Mouse (Mus musculus): ENCODE results near the gene Ptk7. TPM values are rescaled to one million over a fixed set of nuclear protein-coding genes. Genes with fewer than 3 reads are reported as not detected.

Ptk7 gene
- 1 to 10 TPM; 8.5 to 8.8 TPM for total RNA-seq (2021)
- long read RNA-seq, experiment 1, partial matches to known transcripts = 0 of 1 reads
- long read RNA-seq, experiment 1, other reads (novel, unspliced or antisense) = 1 of 1 reads
- long read RNA-seq, experiment 2, partial matches to known transcripts = 2 of 3 reads
- long read RNA-seq, experiment 2, other reads (novel, unspliced or antisense) = 1 of 3 reads

GRCm38 (mm10) chr17:46628791-46629684, at the start of gene Ptk7:
Gene Ptk7, minus strand, starts transcription at chr17:46629504.
- H3K4me3 ChIP-seq = peak within 1 kb of the TSS; percentile 83
- peak within 1 kb of the TSS; percentile 82 for H3K27ac ChIP-seq
- peak; percentile 65 to 75 for DNase-seq (ENCODE audit: low spot score in 2 of 2)
- TF ChIP-seq CTCF (conservative IDR thresholded peaks at IDR 0.05) = no peak

GRCm38 (mm10) chr17:46678911-46679310, 49.6 kb upstream of the Ptk7 start:
- H3K4me3 ChIP-seq = peak overlapping the region; percentile 78
- no peak for DNase-seq (ENCODE audit: low spot score in 2 of 2)
- TF ChIP-seq CTCF (conservative IDR thresholded peaks at IDR 0.05) = no peak
- peak overlapping the region; percentile 94; the same call in 1 of the 2 replicates for H3K27ac ChIP-seq

GRCm38 (mm10) chr17:46678416-46678815, 49.1 kb upstream of the Ptk7 start, which contains the start of gene Mea1:
Gene Mea1, plus strand, starts transcription at chr17:46678793.
- Histone ChIP-seq H3K4me3 (peak within 1 kb of the TSS; percentile 78), H3K27ac (peak within 1 kb of the TSS; percentile 94; the same call in 1 of the 2 replicates)
- DNase-seq (ENCODE audit: low spot score in 2 of 2) = no peak
- TF ChIP-seq CTCF (conservative IDR thresholded peaks at IDR 0.05) = no peak

- Histone ChIP-seq H3K4me3 (peak overlapping the region; percentile 95), H3K27ac (peak overlapping the region; percentile 82)
- TF ChIP-seq CTCF (conservative IDR thresholded peaks at IDR 0.05) = no peak
- DNase-seq (ENCODE audit: low spot score in 2 of 2) = no peak
Measured at GRCm38 (mm10) chr17:46674530-46675283, 45.4 kb upstream of the Ptk7 start.

- Histone ChIP-seq H3K27ac (peak within 1 kb of the TSS; percentile 82), H3K4me3 (peak within 1 kb of the TSS; percentile 95)
- no peak for TF ChIP-seq CTCF (conservative IDR thresholded peaks at IDR 0.05)
- DNase-seq (ENCODE audit: low spot score in 2 of 2) = peak; percentile 94
Measured at GRCm38 (mm10) chr17:46673850-46674529, 44.7 kb upstream of the Ptk7 start, which contains the start of gene Rrp36. Gene Rrp36, minus strand, starts transcription at chr17:46674352.

GRCm38 (mm10) chr17:46669911-46670310, 40.6 kb upstream of the Ptk7 start:
- TF ChIP-seq CTCF (conservative IDR thresholded peaks at IDR 0.05) = no peak
- Histone ChIP-seq H3K27ac (no peak overlapping the region), H3K4me3 (no peak overlapping the region)
- DNase-seq (ENCODE audit: low spot score in 2 of 2) = no peak

- TF ChIP-seq CTCF (conservative IDR thresholded peaks at IDR 0.05) = no peak
- no peak overlapping the region for H3K27ac ChIP-seq
- DNase-seq (ENCODE audit: low spot score in 2 of 2) = no peak
- no peak overlapping the region for H3K4me3 ChIP-seq
Measured at GRCm38 (mm10) chr17:46667712-46668111, 38.4 kb upstream of the Ptk7 start.

- no peak for DNase-seq (ENCODE audit: low spot score in 2 of 2)
- TF ChIP-seq CTCF (conservative IDR thresholded peaks at IDR 0.05) = no peak
- Histone ChIP-seq H3K4me3 (no peak overlapping the region), H3K27ac (no peak overlapping the region)
Measured at GRCm38 (mm10) chr17:46662730-46663129, 33.4 kb upstream of the Ptk7 start.

- no peak for TF ChIP-seq CTCF (conservative IDR thresholded peaks at IDR 0.05)
- DNase-seq (ENCODE audit: low spot score in 2 of 2) = no peak
- Histone ChIP-seq H3K4me3 (no peak overlapping the region), H3K27ac (no peak overlapping the region)
Measured at GRCm38 (mm10) chr17:46661981-46662380, 32.7 kb upstream of the Ptk7 start.

GRCm38 (mm10) chr17:46661351-46661750, 32.0 kb upstream of the Ptk7 start:
- no peak for DNase-seq (ENCODE audit: low spot score in 2 of 2)
- Histone ChIP-seq H3K4me3 (no peak overlapping the region), H3K27ac (no peak overlapping the region)
- TF ChIP-seq CTCF (conservative IDR thresholded peaks at IDR 0.05) = no peak

- TF ChIP-seq CTCF (conservative IDR thresholded peaks at IDR 0.05) = no peak
- no peak overlapping the region for H3K27ac ChIP-seq
- no peak overlapping the region for H3K4me3 ChIP-seq
- no peak for DNase-seq (ENCODE audit: low spot score in 2 of 2)
Measured at GRCm38 (mm10) chr17:46656054-46656453, 26.8 kb upstream of the Ptk7 start.
